Mouse (Mus musculus) hindbrain, embryonic 12.5 days (tissue): ENCODE data around the gene Olfr803. TPM values are rescaled to one million over a fixed set of nuclear protein-coding genes. Genes with fewer than 3 reads are reported as not detected.

ENCODE experiments used
- ATAC-seq: fragments of 200-750 bp; cut with Nextera tagmentation; 2 replicates; pipeline ENCODE4 v1.8.0; 2017; ENCODE audit warnings: moderate TSS enrichment; ENCODE audit not compliant: low FRiP score
- H3K27ac ChIP-seq: fragments of 300-500 bp; sonication (generic); 2 replicates; pipeline ENCODE4 v1.5.1; 2016; ENCODE audit warnings: mild to moderate bottlenecking
- H3K27me3 ChIP-seq: fragments of 300-500 bp; sonication (generic); 2 replicates; pipeline ENCODE4 v1.6.1; 2016; ENCODE audit warnings: mild to moderate bottlenecking
- H3K36me3 ChIP-seq: fragments of 300-500 bp; sonication (generic); 2 replicates; pipeline ENCODE4 v1.6.1; 2016; ENCODE audit warnings: mild to moderate bottlenecking
- H3K4me1 ChIP-seq: fragments of 300-500 bp; sonication (generic); 2 replicates; pipeline ENCODE4 v1.6.1; 2016
- H3K4me2 ChIP-seq: fragments of 300-500 bp; sonication (generic); replicated peaks from 2 replicates; pipeline ENCODE4 v1.6.1; 2016; ENCODE audit warnings: mild to moderate bottlenecking
- H3K4me3 ChIP-seq: fragments of 300-500 bp; sonication (generic); 2 replicates; pipeline ENCODE4 v1.5.1; 2016; ENCODE audit warnings: mild to moderate bottlenecking
- H3K9ac ChIP-seq: fragments of 300-500 bp; sonication (generic); 2 replicates; pipeline ENCODE4 v1.6.1; 2016; ENCODE audit warnings: mild to moderate bottlenecking, moderate library complexity
- H3K9me3 ChIP-seq: fragments of 300-500 bp; sonication (generic); replicated peaks from 2 replicates; pipeline ENCODE4 v1.6.1; 2016; ENCODE audit warnings: mild to moderate bottlenecking
- WGBS: fragments of 180-500 bp; shearing (Covaris S2); methylation state at CpG from one replicate; pipeline ENCODE4 v1.1.7; 2016; 5-methylcytosine and 5-hydroxymethylcytosine counted together
- microRNA-seq: library from miRNA; unstranded; fragments of <30 nt; microRNA quantifications from one replicate; pipeline ENCODE4, GENCODE M21; 2017
- polyA plus RNA-seq: library from polyadenylated mRNA; unstranded; fragments of >200 nt; fragmentation: Nextera tagmentation; extraction: Ambion mirVana; gene quantifications from 2 replicates; pipeline ENCODE4 v1.2.1, GENCODE M21; 2016

Olfr803 gene
- not detected in 2 replicates for polyA plus RNA-seq

- no peak within 1 kb of the TSS for H3K4me3 ChIP-seq
- ATAC-seq = no peak
- H3K27me3 ChIP-seq = no peaks in the 10 kb centered on the region
- 68% methylated on average over 2 of the region's 2 CpGs for WGBS
- H3K27ac ChIP-seq = no peak within 1 kb of the TSS
- H3K4me2 ChIP-seq = no peak within 1 kb of the TSS
- H3K36me3 ChIP-seq = no peaks in the 10 kb centered on the region
- H3K4me1 ChIP-seq = no peaks in the 10 kb centered on the region
- H3K9me3 ChIP-seq = no peaks in the 10 kb centered on the region
- H3K9ac ChIP-seq = no peak within 1 kb of the TSS
Measured at GRCm38 (mm10) chr10:129694186-129694585, at the start of gene Olfr803. Gene Olfr803, minus strand, starts transcription at chr10:129694286.

- ATAC-seq = no peak
- Histone ChIP-seq H3K4me3 (no peak within 1 kb of the TSS), H3K36me3 (no peaks in the 10 kb centered on the region), H3K27ac (no peak within 1 kb of the TSS), H3K4me1 (no peaks in the 10 kb centered on the region), H3K9me3 (no peaks in the 10 kb centered on the region), H3K27me3 (no peaks in the 10 kb centered on the region), H3K4me2 (no peak within 1 kb of the TSS), H3K9ac (no peak within 1 kb of the TSS)
Measured at GRCm38 (mm10) chr10:129741821-129742220, 47.7 kb upstream of the Olfr803 start, which contains the start of gene Olfr806. Gene Olfr806, minus strand, starts transcription at chr10:129741921.

GRCm38 (mm10) chr10:129729275-129729674 is 35.2 kb upstream of the Olfr803 start, which contains the start of gene Olfr805:
Gene Olfr805, minus strand, starts transcription at chr10:129729375.
- Histone ChIP-seq H3K4me3 (no peak within 1 kb of the TSS), H3K4me1 (no peaks in the 10 kb centered on the region), H3K4me2 (no peak within 1 kb of the TSS), H3K27me3 (no peaks in the 10 kb centered on the region), H3K9ac (no peak within 1 kb of the TSS), H3K36me3 (no peaks in the 10 kb centered on the region), H3K9me3 (no peaks in the 10 kb centered on the region), H3K27ac (no peak within 1 kb of the TSS)
- ATAC-seq = no peak
- WGBS = 95% methylated on average over 2 of the region's 2 CpGs

- no peaks in the 10 kb centered on the region for H3K27me3 ChIP-seq
- H3K27ac ChIP-seq = no peak within 1 kb of the TSS
- no peak within 1 kb of the TSS for H3K4me3 ChIP-seq
- H3K4me1 ChIP-seq = no peaks in the 10 kb centered on the region
- no peaks in the 10 kb centered on the region for H3K9me3 ChIP-seq
- H3K9ac ChIP-seq = no peak within 1 kb of the TSS
- H3K4me2 ChIP-seq = no peak within 1 kb of the TSS
- H3K36me3 ChIP-seq = no peaks in the 10 kb centered on the region
- no peak for ATAC-seq
Measured at GRCm38 (mm10) chr10:129702910-129703309, 8.8 kb upstream of the Olfr803 start, which contains the start of gene Olfr804. Gene Olfr804, plus strand, starts transcription at chr10:129703210.

GRCm38 (mm10) chr10:129688069-129688468 is 6.0 kb downstream of the Olfr803 start, which contains the start of gene Olfr802:
Gene Olfr802, minus strand, starts transcription at chr10:129688169.
- 79% methylated on average over 1 of the region's 1 CpGs for WGBS
- H3K9ac ChIP-seq = no peak within 1 kb of the TSS
- no peaks in the 10 kb centered on the region for H3K4me1 ChIP-seq
- H3K36me3 ChIP-seq = no peaks in the 10 kb centered on the region
- H3K27me3 ChIP-seq = no peaks in the 10 kb centered on the region
- H3K4me2 ChIP-seq = no peak within 1 kb of the TSS
- no peaks in the 10 kb centered on the region for H3K9me3 ChIP-seq
- H3K4me3 ChIP-seq = no peak within 1 kb of the TSS
- no peak within 1 kb of the TSS for H3K27ac ChIP-seq
- ATAC-seq = no peak

GRCm38 (mm10) chr10:129673765-129674164 is 20.3 kb downstream of the Olfr803 start, which contains the start of gene Olfr801:
Gene Olfr801, minus strand, starts transcription at chr10:129673865.
- ATAC-seq = no peak
- H3K36me3 ChIP-seq = no peaks in the 10 kb centered on the region
- no peak within 1 kb of the TSS for H3K9ac ChIP-seq
- no peaks in the 10 kb centered on the region for H3K27me3 ChIP-seq
- no peak within 1 kb of the TSS for H3K4me2 ChIP-seq
- 89% methylated on average over 1 of the region's 1 CpGs for WGBS
- no peak within 1 kb of the TSS for H3K27ac ChIP-seq
- H3K4me3 ChIP-seq = no peak within 1 kb of the TSS
- H3K9me3 ChIP-seq = no peaks in the 10 kb centered on the region
- H3K4me1 ChIP-seq = no peaks in the 10 kb centered on the region

- Histone ChIP-seq H3K9me3 (no peaks in the 10 kb centered on the region), H3K4me1 (no peaks in the 10 kb centered on the region), H3K27ac (no peak within 1 kb of the TSS), H3K4me2 (no peak within 1 kb of the TSS), H3K27me3 (no peaks in the 10 kb centered on the region), H3K36me3 (no peaks in the 10 kb centered on the region), H3K9ac (no peak within 1 kb of the TSS), H3K4me3 (no peak within 1 kb of the TSS)
- ATAC-seq = no peak
Measured at GRCm38 (mm10) chr10:129657394-129657793, 36.7 kb downstream of the Olfr803 start, which contains the start of gene Olfr800. Gene Olfr800, plus strand, starts transcription at chr10:129657694.

GRCm38 (mm10) chr10:129651763-129652162 is 42.3 kb downstream of the Olfr803 start:
- H3K9ac ChIP-seq = no peak overlapping the region
- 80% methylated on average over 1 of the region's 1 CpGs for WGBS
- H3K4me2 ChIP-seq = no peak overlapping the region

More at GRCm38 (mm10) chr10:129651763-129652162, 42.3 kb downstream of the Olfr803 start:
- no peaks in the 10 kb centered on the region for H3K36me3 ChIP-seq
- H3K27me3 ChIP-seq = no peaks in the 10 kb centered on the region
- H3K4me3 ChIP-seq = no peak overlapping the region
- H3K4me1 ChIP-seq = no peaks in the 10 kb centered on the region
- no peaks in the 10 kb centered on the region for H3K9me3 ChIP-seq
- no peak overlapping the region for H3K27ac ChIP-seq
- no peak for ATAC-seq

Small RNA genes within 50 kb of the gene (microRNA-seq; reads per million reads assigned to microRNA genes)
- not detected for gene Gm24485

Other genes starting within 250 kb of the Olfr803 start
- not detected in 2 replicates for gene Olfr787, start 232.4 kb downstream of the Olfr803 start, polyA plus RNA-seq
- gene Olfr788, start 223.3 kb downstream of the Olfr803 start, polyA plus RNA-seq = not detected in 2 replicates
- gene Olfr789, start 209.5 kb downstream of the Olfr803 start, polyA plus RNA-seq = not detected in 2 replicates
- gene Olfr790, start 195.8 kb downstream of the Olfr803 start, polyA plus RNA-seq = not detected in 2 replicates
- not detected in 2 replicates for gene Olfr791, start 172.5 kb downstream of the Olfr803 start, polyA plus RNA-seq
- not detected in 2 replicates for gene Olfr792, start 155.1 kb downstream of the Olfr803 start, polyA plus RNA-seq
- not detected in 2 replicates for gene Olfr794, start 126.6 kb downstream of the Olfr803 start, polyA plus RNA-seq
- not detected in 2 replicates for gene Olfr796, start 81.7 kb downstream of the Olfr803 start, polyA plus RNA-seq
- gene Olfr798, start 66.4 kb downstream of the Olfr803 start, polyA plus RNA-seq = not detected in 2 replicates
- not detected in 2 replicates for gene Olfr799, start 56.8 kb downstream of the Olfr803 start, polyA plus RNA-seq
- gene Olfr800, start 36.6 kb downstream of the Olfr803 start, polyA plus RNA-seq = not detected in 2 replicates
- gene Olfr801, start 20.4 kb downstream of the Olfr803 start, polyA plus RNA-seq = not detected in 2 replicates
- gene Olfr802, start 6.1 kb downstream of the Olfr803 start, polyA plus RNA-seq = 0.04 TPM in 1 of 2 replicates, not detected in the other
- gene Olfr804, start 8.9 kb upstream of the Olfr803 start, polyA plus RNA-seq = not detected in 2 replicates
- gene Olfr805, start 35.1 kb upstream of the Olfr803 start, polyA plus RNA-seq = not detected in 2 replicates
- gene Olfr806, start 47.6 kb upstream of the Olfr803 start, polyA plus RNA-seq = not detected in 2 replicates
- gene Olfr807, start 63.5 kb upstream of the Olfr803 start, polyA plus RNA-seq = not detected in 2 replicates
- gene Olfr808, start 71.2 kb upstream of the Olfr803 start, polyA plus RNA-seq = not detected in 2 replicates
- not detected in 2 replicates for gene Olfr809, start 80.4 kb upstream of the Olfr803 start, polyA plus RNA-seq
- gene Olfr810, start 100.6 kb upstream of the Olfr803 start, polyA plus RNA-seq = not detected in 2 replicates
- gene Olfr811, start 110.1 kb upstream of the Olfr803 start, polyA plus RNA-seq = not detected in 2 replicates
- gene Olfr812, start 151.8 kb upstream of the Olfr803 start, polyA plus RNA-seq = not detected in 2 replicates
- not detected in 2 replicates for gene Olfr813, start 161.1 kb upstream of the Olfr803 start, polyA plus RNA-seq
- gene Olfr814, start 185.6 kb upstream of the Olfr803 start, polyA plus RNA-seq = not detected in 2 replicates
- gene Olfr815, start 211.6 kb upstream of the Olfr803 start, polyA plus RNA-seq = not detected in 2 replicates
- not detected in 2 replicates for gene Olfr816, start 221.3 kb upstream of the Olfr803 start, polyA plus RNA-seq